Mouse (Mus musculus) left cerebral cortex, adult 2 months (tissue): ENCODE data around the gene Dlgap1. TPM values are rescaled to one million over a fixed set of nuclear protein-coding genes. Genes with fewer than 3 reads are reported as not detected.

Experiments used
- DNase-seq, 2 experiments: peaks; one replicate each; pipeline ENCODE4 v3.0.0; 2021 to 2022; ENCODE audit warnings: low spot score in 2 of 2, mixed read lengths in 1 of 2; ENCODE audit errors: extremely low spot score in 1 of 2
- H3K27ac ChIP-seq: fragments of 200-600 bp; 2 replicates; pipeline ENCODE4 v1.8.1; 2022
- H3K4me3 ChIP-seq: fragments of 200-600 bp; 2 replicates; pipeline ENCODE4 v1.8.1; 2022
- CTCF ChIP-seq: fragments of 200-600 bp; IDR thresholded peaks from 2 replicates; pipeline ENCODE4 v1.8.1; 2022; ENCODE audit warnings: antibody characterized with exemption, mild to moderate bottlenecking, moderate library complexity
- intact Hi-C: fragments of 180-260 bp; cut with DNase I; formaldehyde crosslinking; loops from one replicate; pipeline ENCODE4 v1.15.1; 2025
- total RNA-seq, 2 experiments: library from RNA; stranded (reverse); gene quantifications; 2 replicates each; pipeline ENCODE4 v1.2.3; 2021

Dlgap1 gene
- total RNA-seq, 2 experiments from 2014 or later, result 497 to 510 TPM

DNA sequence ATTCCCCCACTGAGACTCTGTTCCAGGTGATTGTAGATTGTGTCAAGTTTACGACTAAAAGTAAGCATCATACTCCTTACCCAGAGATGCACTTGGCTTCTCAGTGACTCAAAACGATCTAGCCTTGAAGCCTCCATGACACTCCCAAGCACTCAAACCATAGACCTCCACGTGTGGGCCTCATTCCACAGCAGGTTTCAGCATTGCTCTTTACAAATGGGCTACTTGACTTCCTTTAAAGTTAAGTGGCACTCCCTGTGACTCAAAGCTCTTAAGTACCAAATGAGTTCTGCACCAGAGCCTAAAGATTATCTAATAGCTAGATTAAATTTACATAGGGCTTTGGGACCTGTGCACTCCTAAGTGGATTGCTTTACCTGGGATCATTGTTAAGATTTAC, 400.3 kb downstream of the Dlgap1 start:
- TF ChIP-seq CTCF, result no peak
- Histone ChIP-seq H3K27ac (no peak overlapping the region), H3K4me3 (no peak overlapping the region)
- intact Hi-C loops, result loop anchor here (5.0 to 10.0 kb wide), 2 partner anchors 764 to 1153 kb away; no protein-coding TSS in a partner anchor
- DNase-seq, result no peak

DNA sequence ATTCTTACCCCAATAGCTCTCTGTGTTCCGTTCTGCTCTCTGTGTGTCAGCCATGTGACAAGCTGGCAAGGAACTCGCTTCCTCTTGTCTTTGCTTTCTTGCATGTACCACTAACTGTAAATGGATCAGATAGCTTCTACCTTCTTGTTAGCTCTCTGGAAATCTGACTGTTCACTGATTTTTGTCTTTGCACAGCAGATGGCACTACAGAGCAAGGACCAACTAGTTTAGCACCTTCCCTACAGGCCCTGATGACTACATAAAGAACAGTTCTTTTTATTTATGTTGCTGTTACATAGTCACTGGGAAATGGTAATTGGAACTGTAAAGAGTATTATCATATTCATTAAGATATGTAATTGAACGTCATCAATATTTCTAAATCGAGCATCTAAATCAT, 408.1 kb downstream of the Dlgap1 start:
- intact Hi-C loops, result no loop called here
- H3K4me3 ChIP-seq, result no peak overlapping the region
- H3K27ac ChIP-seq, result no peak overlapping the region
- DNase-seq, result peak in 1 of 2 experiments; percentile 24
- peak; percentile 64 for TF ChIP-seq CTCF

DNA sequence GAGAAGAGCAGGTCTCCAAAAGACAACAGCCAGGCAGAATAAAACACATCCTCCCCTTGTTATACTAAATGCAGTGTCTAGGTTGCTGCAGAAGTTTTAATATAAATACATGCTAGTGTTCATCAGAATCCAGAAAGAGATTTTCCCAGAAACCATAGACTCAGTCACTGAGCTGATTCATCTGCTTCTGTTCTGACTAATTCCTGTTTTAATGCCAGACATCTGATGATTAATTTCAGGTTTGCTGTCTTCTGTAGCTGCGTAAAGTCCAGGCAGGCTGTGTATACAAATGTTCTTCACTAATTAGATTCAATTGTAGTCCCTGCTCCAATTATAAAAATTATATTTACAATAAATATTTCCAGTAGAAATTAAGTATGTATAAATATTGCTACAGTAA, 419.6 kb downstream of the Dlgap1 start:
- DNase-seq, result no peak
- TF ChIP-seq CTCF, result no peak
- Histone ChIP-seq H3K27ac (no peak overlapping the region), H3K4me3 (no peak overlapping the region)
- intact Hi-C loops, result no loop called here

- Histone ChIP-seq H3K27ac (no peak overlapping the region), H3K4me3 (no peak overlapping the region)
- DNase-seq, result no peak
- intact Hi-C loops, result no loop called here
- no peak for TF ChIP-seq CTCF
Observed at GRCm38 (mm10) chr17:70397220-70397619, 428.3 kb downstream of the Dlgap1 start.

GRCm38 (mm10) chr17:70397708-70398107, 428.8 kb downstream of the Dlgap1 start:
- Histone ChIP-seq H3K4me3 (no peak overlapping the region), H3K27ac (no peak overlapping the region)
- intact Hi-C loops, result no loop called here
- DNase-seq, result no peak
- no peak for TF ChIP-seq CTCF

GRCm38 (mm10) chr17:70401909-70402308, 433.0 kb downstream of the Dlgap1 start:
- no peak overlapping the region for H3K27ac ChIP-seq
- no peak for TF ChIP-seq CTCF
- no peak for DNase-seq
- intact Hi-C loops, result no loop called here
- H3K4me3 ChIP-seq, result no peak overlapping the region

- no peak overlapping the region for H3K27ac ChIP-seq
- no peak overlapping the region for H3K4me3 ChIP-seq
- no peak for DNase-seq
- no peak for TF ChIP-seq CTCF
- intact Hi-C loops, result no loop called here
Observed at GRCm38 (mm10) chr17:70403750-70404149, 434.9 kb downstream of the Dlgap1 start.

- no peak for DNase-seq
- Histone ChIP-seq H3K27ac (no peak overlapping the region), H3K4me3 (no peak overlapping the region)
- intact Hi-C loops, result no loop called here
- no peak for TF ChIP-seq CTCF
Observed at GRCm38 (mm10) chr17:70414202-70414601, 445.3 kb downstream of the Dlgap1 start.

- TF ChIP-seq CTCF, result no peak
- intact Hi-C loops, result loop anchor here (10.0 kb wide), 1 partner anchor 863 kb away; no protein-coding TSS in a partner anchor
Observed at GRCm38 (mm10) chr17:70427866-70428265, 459.0 kb downstream of the Dlgap1 start.

DNA sequence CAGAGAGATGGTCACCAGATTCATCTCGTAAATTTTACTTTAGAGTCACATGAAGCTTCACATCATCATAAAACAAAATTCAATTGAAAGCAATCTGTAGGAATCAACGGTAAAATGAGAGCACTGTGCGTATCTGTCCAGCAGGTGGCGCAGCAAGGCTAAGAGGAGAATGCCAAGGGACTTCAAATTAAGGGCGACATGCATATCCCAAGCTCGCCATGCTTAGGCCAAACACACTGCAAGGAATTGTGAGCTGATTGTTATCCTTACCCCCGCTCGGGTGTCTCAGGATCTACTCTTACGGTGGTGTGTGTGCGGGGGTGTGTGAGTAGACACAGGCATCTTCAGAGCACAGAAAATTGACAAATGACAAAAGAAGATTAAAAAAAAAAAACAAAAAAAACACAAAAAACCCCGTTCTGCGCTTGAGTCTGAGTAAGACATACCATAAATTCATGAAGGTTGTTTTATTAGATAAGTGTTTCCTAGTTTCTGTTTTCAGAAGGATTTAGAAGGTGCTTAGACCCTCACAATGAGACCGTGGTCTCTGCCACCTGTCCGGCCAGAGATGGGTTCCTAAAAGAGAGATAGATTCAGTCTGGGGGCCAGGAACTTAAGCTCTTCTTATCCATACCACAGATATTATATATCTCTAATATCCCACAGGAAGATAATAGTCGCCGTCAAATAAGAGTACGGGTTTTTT, 461.0 kb downstream of the Dlgap1 start:
- no peak overlapping the region for H3K4me3 ChIP-seq
- peak; percentile 82 to 83 for DNase-seq
- TF ChIP-seq CTCF, result peak; percentile 87
- intact Hi-C loops, result loop anchor here (1.0 to 10.0 kb wide), 4 partner anchors 92 to 865 kb away; no protein-coding TSS in a partner anchor
- H3K27ac ChIP-seq, result 0 out of 2 replicates have a peak overlapping the region, but pooled peaks have one; percentile 56

More at GRCm38 (mm10) chr17:70427866-70428265, 459.0 kb downstream of the Dlgap1 start:
- Histone ChIP-seq H3K4me3 (no peak overlapping the region), H3K27ac (0 out of 2 replicates have a peak overlapping the region, but pooled peaks have one; percentile 28)
- no peak for DNase-seq

DNA sequence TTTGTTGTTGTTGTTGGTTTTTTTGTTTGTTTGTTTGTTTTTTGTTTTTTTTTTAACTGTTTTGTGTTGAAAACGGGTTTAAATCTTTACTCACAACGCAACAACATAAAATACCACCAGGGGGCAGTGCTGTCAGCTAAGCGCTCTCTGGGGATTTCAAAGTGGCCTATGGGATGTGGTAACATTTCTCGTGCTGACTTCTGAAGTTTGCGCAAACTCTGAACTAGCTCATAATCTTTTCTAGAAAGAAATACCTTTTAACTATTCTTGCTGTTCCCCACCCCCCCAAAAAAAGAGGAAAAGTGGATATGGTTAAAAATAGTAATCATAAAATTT, 461.5 kb downstream of the Dlgap1 start:
- intact Hi-C loops, result loop anchor here (1.0 kb wide), 3 partner anchors 92 to 254 kb away; no protein-coding TSS in a partner anchor
- DNase-seq, result peak; percentile 50 to 65
- peak; percentile 77 for TF ChIP-seq CTCF
- H3K4me3 ChIP-seq, result no peak overlapping the region
- H3K27ac ChIP-seq, result no peak overlapping the region

DNA sequence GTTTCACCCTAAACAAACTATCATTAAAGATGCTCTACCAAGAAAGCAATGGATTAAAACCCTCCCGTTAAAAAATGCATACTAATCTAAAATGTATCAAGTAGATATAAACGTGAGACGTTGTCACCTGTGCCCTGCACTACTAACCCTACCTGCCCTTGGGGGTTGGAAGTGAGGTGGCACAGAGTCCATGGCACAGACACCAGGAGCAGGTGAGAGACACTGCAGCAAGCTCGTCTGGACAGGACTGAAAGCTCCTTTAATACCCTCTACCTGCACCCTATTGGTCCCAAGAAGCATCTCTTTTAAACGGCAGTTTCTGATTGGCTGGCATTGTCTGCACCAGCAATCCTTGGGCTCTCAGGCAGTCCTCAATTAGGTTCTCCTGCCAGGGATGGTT, 464.0 kb downstream of the Dlgap1 start:
- H3K4me3 ChIP-seq, result no peak overlapping the region
- TF ChIP-seq CTCF, result no peak
- H3K27ac ChIP-seq, result no peak overlapping the region
- no peak for DNase-seq
- intact Hi-C loops, result no loop called here

- no peak overlapping the region for H3K4me3 ChIP-seq
- H3K27ac ChIP-seq, result no peak overlapping the region
- intact Hi-C loops, result no loop called here
- TF ChIP-seq CTCF, result no peak
- no peak for DNase-seq
Observed at GRCm38 (mm10) chr17:70434549-70434948, 465.7 kb downstream of the Dlgap1 start.
